Mouse (Mus musculus) inflammation-experienced regulatory T-cells, adult 6 months (primary cell): ENCODE data around the gene Fbxw21. TPM values are rescaled to one million over a fixed set of nuclear protein-coding genes. Genes with fewer than 3 reads are reported as not detected.
"Not testable (repeated sequence)": the region's sequence is repeated elsewhere in the genome, so short reads cannot be mapped to it uniquely, and the experiment has no call there.

Experiments
- ATAC-seq: one replicate; pipeline ENCODE4 v1.8.0; 2017
- polyA plus RNA-seq, 3 experiments: library from polyadenylated mRNA; unstranded; fragments of 100-300 nt; shearing (Covaris generic); gene quantifications; one replicate each; pipeline ENCODE4 v1.2.1; 2017

The Fbxw21 gene
- polyA plus RNA-seq = not detected

DNA sequence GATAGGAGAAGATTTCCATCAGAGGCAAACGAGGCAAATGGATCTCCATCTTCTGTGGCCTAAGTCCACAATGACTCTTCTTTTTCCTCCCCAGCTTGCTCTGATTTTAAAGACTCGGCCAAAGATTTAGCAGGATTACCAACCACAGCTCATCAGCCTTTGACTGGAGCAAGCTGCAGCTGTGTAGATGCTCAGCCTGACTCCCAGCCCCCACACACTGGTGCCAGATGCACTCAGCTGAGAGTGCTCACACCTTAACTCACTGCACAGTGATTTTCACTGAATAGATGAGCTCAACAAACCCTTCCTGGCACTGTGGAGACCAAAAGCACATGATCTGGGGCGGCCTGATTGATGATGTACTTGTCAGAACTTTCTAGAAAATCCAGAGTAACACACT lies at the start of gene Fbxw21:
Gene Fbxw21, minus strand, starts transcription at position 101 of the 400 bp plus-strand sequence.
- no peak for ATAC-seq

DNA sequence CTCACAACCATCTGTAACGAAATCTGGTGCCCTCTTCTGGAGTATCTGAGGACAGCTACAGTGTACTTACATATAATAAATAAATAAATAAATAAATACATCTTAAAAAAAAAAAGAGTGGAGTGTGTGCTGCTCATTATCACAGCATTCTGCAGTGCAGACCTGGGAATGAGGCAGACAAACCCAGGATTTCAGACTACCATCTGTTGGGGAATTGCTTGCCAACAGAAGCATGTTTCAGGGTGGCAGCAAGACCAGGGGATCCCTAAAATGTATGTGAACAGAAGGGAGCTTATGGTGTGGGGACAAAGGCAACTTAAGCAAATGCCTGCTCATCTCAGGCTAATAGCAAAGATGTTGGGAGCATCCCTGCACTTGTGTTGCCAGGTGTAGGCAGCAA lies 39.5 kb upstream of the Fbxw21 start:
- not testable (repeated sequence) for ATAC-seq

DNA sequence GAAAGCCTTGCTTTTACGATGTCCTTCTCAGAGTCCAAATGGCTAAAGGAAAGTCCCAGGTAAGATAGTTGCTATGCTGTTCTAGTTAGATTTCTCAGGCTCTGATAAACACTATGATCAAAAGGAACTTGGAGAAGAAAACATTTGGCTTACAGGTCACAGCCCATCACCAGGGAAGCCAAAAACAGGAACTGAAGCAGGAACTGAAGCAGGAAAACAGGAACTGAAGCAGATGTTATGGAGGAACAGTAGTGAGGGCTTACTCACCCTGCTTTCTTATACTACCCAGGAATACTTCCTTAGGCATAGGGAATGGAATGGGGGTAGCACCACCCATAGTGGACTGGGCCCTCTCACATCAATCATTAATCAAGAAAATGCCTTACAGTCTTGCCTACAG lies 38.5 kb upstream of the Fbxw21 start:
- no peak for ATAC-seq

GRCm38 (mm10) chr9:109199353-109199752 lies 37.5 kb upstream of the Fbxw21 start:
- no peak for ATAC-seq

GRCm38 (mm10) chr9:109195875-109196274 lies 34.0 kb upstream of the Fbxw21 start, which contains the start of gene Fbxw13:
Fbxw13 (minus strand) TSS chr9:109195975.
- not testable (repeated sequence) for ATAC-seq

GRCm38 (mm10) chr9:109177208-109177607 lies 15.4 kb upstream of the Fbxw21 start:
- no peak for ATAC-seq

DNA sequence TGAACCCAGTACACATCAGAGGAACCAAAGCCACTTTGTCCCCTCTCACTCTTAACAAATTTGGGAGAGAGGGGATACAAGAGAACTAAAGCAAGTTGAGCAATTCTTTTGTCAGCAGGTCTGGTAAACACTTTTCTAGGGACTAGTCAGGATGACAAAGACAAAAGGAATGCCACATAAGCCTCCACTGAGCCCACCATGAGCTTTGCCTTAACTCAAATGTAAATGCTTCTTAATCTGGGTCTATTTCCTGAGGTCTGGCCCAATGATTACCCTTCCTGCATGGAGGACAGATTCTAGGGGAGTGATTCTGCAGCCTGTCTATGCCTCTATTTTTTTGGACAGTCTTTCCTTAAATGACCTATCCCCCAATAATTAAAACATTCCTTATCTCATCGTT lies 14.5 kb upstream of the Fbxw21 start:
- ATAC-seq = no peak

GRCm38 (mm10) chr9:109167316-109167715 lies 5.5 kb upstream of the Fbxw21 start:
- ATAC-seq = no peak

- not testable (repeated sequence) for ATAC-seq
Observed at GRCm38 (mm10) chr9:109140414-109140813, 21.4 kb downstream of the Fbxw21 start.

DNA sequence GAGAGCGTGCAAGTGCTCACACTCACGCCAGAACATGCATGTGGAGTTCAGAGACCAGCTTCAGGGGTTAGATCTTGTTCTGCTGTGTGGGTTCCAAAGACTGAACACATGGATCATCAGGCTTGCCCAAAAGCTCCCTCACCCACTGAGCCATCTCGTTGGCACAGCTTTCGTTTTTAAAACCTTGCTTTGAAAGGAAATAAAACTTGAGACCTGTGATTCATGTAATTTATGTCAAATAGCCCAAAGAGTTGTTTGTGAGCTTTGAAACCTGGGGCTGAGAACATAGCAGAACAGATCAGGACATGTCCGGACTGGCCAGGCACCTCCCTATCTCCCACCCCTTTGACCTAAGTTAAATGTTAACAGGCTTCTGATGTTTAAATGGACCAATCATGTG lies 31.8 kb downstream of the Fbxw21 start:
- ATAC-seq = no peak

- ATAC-seq = no peak
Observed at GRCm38 (mm10) chr9:109128211-109128610, 33.6 kb downstream of the Fbxw21 start.

GRCm38 (mm10) chr9:109127076-109127475 lies 34.8 kb downstream of the Fbxw21 start:
- ATAC-seq = no peak

DNA sequence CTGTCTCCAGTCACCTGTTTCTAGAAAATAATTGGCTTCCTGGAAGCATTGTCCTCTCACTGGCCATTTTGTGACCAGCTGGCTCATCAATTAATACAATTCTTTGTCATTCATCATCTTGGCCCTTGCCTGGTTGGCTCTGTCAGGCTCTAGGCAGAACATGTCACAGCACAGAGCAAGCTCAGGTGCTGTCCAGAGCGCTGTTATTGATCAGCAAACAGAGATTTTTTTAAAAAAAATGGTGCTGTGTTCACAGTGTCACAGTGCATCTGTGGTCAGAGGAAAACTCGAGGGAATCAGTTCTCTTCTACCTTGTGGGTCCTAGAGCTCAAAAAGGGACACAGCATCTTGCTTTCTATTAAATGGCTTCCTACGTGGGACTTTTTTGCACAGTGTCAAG lies 36.4 kb downstream of the Fbxw21 start:
- no peak for ATAC-seq

GRCm38 (mm10) chr9:109125043-109125442 lies 36.8 kb downstream of the Fbxw21 start:
- ATAC-seq = no peak

GRCm38 (mm10) chr9:109124164-109124563 lies 37.7 kb downstream of the Fbxw21 start:
- no peak for ATAC-seq

DNA sequence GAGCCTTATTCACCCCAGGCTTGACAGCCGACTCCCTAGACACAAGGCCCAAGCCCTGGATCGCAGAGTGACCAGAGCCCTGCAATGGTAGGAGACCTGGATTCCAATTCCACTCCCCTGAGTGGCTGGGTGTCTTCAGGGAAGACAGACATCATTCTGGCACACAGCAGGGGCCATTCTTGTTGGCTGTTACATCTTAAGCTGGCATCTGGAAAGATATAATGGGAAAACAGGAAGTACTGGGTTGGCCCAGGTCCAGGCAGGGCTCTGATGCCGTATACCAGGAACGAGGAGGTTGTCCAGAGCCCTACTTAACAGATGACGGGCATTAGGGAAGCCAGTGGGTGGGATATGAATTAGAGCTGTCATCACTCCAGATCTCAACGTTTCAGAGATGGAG lies 38.6 kb downstream of the Fbxw21 start:
- no peak for ATAC-seq

DNA sequence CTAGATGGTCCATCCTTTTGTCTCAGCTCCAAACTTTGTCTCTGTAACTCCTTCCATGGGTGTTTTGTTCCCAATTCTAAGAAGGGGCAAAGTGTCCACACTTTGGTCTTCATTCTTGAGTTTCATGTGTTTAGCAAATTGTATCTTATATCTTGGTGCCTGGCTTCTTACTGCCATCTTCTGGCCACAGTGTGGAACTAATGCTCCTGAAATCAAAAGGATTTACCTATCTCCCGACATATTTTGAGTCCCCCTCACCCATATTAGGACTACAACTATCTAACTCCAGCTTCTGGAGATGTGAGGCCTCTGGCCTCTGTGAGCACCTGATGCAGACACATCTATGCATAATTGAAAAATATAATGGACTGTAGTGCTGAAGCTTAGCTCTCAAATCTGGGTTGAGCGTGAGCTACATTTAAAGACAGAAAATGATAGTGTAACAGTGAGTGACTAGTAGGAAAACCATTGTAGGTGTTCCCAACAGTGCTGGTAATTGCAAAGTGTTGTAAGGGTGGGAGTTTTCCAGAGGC lies 39.2 kb downstream of the Fbxw21 start:
- no peak for ATAC-seq

GRCm38 (mm10) chr9:109120956-109121355 lies 40.9 kb downstream of the Fbxw21 start:
- ATAC-seq = no peak

DNA sequence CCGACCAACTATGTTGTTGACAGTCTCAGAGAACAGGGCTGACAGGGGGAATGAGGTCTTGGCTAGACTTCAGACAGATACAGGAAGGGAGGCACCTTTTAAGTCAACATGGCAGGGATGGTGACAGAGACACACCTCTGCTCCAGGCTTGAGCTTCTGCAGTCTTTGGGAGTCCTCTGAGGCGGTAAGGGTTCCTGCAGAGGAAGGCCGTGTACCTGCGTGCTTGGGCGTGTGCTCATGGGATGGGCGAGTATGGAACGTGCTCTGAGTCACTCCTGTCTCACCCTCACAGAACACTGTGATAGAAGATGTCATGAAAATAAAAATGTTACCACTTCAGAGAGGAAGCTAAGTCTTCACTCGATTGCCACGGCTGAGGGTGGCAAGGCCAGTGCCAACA lies 42.3 kb downstream of the Fbxw21 start:
- no peak for ATAC-seq

DNA sequence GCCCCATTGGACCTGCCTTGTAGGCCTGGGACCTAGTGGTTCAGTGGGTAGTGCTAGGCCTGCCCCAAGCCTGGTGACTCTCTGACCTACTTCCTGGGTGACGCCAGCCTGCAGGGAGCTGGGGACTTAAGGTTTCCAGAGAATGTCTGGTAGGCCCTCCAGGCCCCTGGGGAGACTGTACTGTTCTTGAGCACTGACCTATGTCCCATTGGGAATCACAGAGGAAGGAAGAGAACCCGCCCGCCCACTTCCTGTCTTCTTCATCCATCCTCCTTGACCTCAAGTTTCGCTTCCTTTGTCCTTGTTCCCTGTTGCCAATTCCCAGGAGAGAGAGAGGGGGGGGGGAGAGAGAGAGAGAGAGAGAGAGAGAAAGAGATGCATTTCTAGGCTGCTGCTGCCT lies 43.7 kb downstream of the Fbxw21 start:
- ATAC-seq = no peak

- ATAC-seq = no peak
Observed at GRCm38 (mm10) chr9:109116205-109116604, 45.6 kb downstream of the Fbxw21 start.

- ATAC-seq = no peak
Observed at GRCm38 (mm10) chr9:109114871-109115270, 47.0 kb downstream of the Fbxw21 start.

- no peak for ATAC-seq
Observed at GRCm38 (mm10) chr9:109114276-109114675, 47.6 kb downstream of the Fbxw21 start.

GRCm38 (mm10) chr9:109113331-109113730 lies 48.5 kb downstream of the Fbxw21 start:
- ATAC-seq = no peak

- ATAC-seq = no peak
Observed at GRCm38 (mm10) chr9:109111591-109111990, 50.2 kb downstream of the Fbxw21 start.
